Mouse (Mus musculus): ENCODE data around the gene Rab1b. TPM values are rescaled to one million over a fixed set of nuclear protein-coding genes. Genes with fewer than 3 reads are reported as not detected.
"Not testable (repeated sequence)": the region's sequence is repeated elsewhere in the genome, so short reads cannot be mapped to it uniquely, and the experiment has no call there.

Rab1b gene
- polyA plus RNA-seq, 1 experiment, result 208 TPM

DNA sequence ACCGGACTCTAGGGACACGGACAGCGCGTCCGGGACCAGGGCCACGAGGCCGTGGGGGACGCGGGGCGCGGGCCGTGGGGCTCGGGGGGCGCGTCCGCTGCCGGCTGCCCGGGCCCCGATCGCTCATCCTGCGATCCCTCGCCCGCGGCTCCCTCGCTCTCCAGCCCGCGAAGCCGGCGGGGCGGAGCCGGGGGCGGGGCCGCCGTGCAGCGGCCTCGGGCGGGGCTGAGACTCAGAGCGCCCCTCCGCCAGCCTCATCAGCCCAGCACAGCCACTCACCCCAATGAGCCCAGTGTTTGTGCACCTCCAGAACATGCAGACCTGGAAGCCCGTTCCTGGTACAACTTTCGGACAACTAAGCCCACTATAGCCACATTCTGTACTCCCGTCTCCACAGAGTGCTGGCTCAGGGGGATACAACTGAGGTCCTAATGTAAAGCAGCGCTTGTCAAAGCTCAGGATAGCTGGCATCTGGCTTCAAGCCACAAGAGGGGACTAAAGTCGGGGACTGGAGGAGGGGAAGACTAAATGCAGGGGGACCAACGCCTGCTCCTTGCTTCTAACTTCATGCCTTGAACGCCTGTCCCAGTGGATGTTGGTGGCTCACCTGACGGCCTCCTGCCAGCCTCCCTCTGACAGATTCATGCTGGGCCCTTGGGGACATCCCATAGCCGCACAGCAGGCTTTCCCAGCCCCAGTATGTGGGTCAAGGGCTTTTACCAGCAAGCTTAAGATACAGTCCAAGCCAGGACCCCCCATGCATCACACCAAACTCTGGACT is 8.3 kb downstream of the Rab1b start, which contains the start of gene Cnih2:
Gene Cnih2, minus strand, starts transcription at position 159 of the 781 bp plus-strand sequence.
- peak in 1 of 2 experiments; percentile 75 for DNase-seq (ENCODE audit: extremely low spot score in 1 of 2, low spot score in 1 of 2)

DNA sequence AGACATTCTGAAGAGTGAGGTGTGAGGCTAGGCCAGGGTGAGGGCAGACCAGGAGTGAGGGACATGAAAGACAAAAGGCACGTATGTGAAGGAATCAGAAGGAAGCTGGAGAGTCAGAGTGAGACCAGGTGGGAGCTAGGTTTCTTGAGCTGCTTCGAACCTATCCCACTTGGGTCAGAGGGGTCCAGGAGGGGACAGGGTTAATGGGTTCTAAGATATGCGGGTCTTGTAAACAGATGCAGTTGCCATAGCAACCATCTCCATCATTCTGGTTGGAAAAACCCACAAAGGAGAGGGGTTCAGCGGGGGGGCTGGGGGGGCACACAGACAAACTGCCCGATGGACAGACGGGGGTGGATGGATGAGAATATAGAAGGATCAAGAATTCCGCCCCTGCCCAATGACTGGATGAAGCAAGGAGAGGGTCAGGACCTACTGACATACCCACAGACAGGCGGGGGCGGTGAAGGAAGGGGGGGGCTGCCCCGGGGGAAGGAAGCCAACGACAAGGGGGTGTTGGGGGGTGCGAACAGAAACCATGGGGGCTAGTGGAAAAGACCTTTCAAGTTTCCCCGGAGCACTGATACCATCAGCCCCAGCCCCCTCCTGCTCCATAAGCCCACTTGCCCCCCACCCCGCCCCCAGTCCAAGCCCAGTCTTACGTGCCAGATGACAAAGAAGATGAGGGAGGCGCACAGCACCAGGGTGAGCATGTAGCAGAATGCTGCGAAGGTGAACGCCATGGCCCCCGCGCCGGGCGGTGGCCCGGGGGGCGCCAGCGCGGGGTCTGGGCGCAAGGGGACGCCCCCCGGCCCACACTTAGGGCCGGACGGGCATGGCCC is 9.1 kb downstream of the Rab1b start:
- no peak for DNase-seq (ENCODE audit: extremely low spot score in 1 of 2, low spot score in 1 of 2)

DNA sequence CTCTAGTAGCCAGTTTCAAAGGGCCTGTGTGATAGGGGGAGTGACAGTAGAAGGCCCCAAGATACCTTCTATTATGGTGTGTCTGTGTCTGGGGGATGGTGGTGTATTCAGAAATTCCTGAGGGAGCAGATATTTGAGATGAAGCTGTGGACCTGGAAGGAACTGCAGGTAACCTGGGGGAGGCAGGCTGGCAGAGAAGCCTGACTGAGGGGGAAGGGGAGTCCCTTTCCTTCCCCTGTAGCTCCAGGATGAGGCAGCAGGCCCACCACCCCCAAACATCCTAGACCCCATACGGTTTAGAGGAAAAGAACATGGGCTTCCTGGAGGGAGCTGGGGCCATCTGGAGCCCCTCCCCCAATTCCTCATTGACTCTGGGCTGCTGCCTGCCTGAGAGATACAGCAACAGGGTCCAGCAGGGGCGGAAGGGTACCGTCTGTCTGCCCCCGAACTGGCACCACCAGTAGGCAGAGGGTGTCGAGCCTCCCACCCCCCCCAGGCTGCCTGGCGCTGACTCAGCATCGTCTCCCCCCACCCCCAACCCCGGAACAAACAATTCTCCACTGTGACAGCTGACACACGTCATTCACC is 10.9 kb downstream of the Rab1b start:
- no peak for DNase-seq (ENCODE audit: extremely low spot score in 1 of 2, low spot score in 1 of 2)

DNA sequence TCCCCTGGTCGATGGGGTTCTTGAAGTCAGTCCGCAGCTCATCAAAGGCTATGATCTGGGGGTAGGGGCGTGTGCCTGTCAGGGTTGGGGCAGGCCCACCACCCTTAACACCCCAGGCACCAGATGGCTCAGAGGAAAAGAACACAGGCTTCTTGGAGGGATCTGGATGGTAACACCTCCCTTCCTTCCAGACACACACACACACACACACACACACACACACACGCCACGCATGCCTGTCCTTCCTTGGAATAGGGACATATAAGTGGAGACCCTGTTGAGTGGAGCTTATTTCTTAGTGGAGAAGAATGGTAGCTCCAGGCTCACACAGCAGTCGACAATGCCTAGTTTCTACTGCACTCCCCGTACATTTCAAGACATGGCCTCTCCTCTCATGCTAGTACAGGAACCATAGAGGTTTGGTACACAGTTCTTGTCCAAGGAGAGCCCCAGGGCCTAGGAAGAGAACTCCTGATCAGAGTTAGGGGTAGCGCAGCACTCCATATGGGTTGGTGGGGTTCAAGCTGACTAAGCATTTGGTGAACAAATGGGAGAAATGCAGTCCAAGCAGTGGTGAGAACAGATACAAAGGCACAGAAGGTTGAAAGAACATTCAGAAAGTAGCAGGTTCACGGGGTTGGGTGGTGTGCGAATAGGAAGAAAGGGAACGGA is 12.0 kb downstream of the Rab1b start:
- DNase-seq (ENCODE audit: extremely low spot score in 1 of 2, low spot score in 1 of 2), result no peak

DNA sequence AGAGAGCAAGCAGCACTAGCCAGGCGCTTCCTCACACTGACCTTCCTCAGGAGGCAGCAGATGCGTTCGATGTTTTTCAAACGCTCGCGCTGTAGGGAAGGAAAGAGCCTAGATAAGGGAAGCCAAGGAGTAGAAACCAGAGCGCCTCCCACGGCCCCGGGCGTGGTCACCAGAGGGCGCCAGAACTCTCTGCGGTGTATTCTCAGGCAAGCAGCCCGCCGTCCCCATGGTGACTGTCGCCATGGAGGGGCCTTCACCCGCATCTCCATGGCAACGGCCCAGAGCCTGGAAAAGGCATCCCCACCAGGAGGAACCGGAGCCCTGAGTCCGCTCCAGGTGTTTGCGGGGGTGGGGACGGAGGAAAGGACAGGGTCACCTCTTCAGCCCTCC is 12.6 kb downstream of the Rab1b start:
- DNase-seq (ENCODE audit: extremely low spot score in 1 of 2, low spot score in 1 of 2), result peak; percentile 97 to 99

DNA sequence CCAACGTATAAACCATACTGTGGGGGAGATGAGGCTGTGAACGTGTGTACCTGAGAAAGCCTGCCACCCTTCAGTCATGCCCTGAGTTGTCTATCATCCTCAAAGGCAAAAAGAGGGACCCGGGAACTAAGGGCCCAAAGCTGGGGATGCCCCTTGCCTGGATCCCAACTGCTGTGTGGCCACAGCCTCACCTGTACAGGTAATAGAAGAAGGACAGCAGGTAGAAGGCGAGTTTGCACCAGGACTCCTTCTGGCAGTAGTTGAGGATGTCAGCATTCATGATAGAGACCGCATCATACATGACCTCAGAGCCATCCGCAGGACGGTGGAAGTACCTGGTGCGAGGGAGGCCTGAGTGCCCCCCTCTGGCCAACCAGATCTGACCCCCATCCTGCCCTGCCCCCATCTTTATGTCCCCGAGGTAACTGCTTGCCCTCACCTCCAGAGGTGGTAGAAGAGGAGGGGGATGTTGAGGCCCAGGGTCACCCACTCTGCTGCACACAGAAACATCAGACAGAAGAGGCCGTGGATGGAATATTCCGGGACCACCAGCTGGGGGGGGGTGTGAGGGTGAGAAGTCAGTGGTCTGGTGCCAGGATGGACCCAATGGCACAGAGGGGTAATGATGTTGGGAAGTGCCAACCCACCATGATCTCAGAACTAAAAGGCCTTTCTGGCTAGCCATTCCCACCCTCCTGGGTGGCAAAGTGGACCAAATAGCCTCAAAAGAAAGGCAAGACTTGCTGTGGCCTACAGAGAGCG is 13.2 kb downstream of the Rab1b start:
- DNase-seq (ENCODE audit: extremely low spot score in 1 of 2, low spot score in 1 of 2), result no peak

DNA sequence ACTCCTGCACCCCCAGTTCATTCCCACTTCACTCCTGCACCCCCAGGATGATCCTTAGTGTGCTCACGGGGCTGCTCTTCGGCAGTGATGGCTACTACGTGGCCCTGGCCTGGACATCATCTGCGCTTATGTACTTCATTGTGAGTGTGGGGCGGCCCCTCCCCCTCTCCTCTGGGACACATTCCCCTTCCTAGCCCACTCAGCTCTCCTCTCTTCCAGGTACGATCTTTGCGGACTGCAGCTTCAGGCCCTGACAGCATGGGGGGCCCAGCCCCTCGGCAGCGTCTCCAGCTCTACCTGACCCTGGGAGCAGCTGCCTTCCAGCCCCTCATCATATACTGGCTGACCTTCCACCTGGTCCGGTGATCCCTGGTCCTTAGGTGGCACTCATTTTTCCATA is 14.8 kb downstream of the Rab1b start:
- DNase-seq (ENCODE audit: extremely low spot score in 1 of 2, low spot score in 1 of 2), result no peak

DNA sequence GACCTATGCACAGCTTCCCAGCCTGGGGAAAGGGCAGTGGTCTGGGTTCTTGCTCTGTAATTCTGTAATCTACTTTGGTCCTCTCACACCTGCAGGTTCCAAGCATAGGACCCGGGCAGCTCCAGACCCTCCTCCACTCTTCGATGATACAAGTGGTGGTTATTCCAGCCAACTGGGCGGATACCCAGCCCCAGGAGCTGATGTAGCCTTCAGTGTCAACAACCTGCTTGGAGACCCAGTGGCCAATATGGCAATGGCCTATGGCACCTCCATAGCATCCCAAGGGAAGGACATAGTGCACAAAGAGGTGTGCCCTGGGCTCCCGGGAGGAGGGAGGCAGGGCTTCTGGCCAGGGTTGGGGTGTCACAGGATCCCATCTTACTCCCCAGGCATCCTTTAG is 17.5 kb downstream of the Rab1b start:
- DNase-seq (ENCODE audit: extremely low spot score in 1 of 2, low spot score in 1 of 2), result no peak

DNA sequence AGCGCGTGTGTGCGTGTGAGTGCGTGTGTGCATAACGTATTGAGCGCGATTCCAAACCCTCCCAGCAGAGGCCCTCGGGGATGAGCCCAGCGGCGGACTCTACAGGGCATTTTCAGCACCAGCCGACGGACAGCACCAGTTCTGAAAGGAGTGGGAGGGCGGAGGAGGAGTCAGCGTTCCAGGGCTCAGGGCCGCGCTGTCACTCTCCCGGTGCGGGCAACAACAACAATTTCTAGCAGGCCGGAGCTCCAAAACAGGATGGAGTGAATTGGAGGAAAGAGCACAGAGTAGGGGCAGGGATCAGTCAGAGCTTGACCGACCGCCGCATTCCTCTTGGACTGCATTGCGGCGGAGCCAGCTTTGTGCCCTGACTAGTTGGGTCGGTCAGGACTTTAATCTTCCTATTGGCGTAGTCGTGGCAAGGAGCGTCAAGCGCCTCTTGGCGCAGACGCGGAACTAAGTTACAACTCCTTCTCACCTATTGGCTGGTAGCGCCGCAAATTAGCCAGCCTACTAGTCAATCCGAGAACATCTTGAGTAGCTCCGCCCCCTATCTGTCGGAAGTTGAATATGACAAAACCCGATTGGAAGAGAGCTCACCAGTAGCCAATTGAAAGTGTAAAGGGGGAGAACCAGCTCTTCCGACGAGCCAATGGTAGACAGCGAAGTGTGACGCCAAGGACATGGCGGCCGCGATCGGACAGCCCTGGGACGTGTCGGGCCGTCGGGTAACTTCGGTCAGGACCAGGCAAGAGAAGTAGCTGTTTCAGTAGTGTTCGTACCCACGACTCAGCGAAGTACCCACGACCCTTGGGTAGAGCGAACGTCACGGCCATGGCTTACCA is 18.8 kb downstream of the Rab1b start, which contains the start of gene Yif1a:
Gene Yif1a, plus strand, starts transcription at position 655 of the 845 bp plus-strand sequence.
- DNase-seq (ENCODE audit: extremely low spot score in 1 of 2, low spot score in 1 of 2), result peak; percentile 98 to 99

DNA sequence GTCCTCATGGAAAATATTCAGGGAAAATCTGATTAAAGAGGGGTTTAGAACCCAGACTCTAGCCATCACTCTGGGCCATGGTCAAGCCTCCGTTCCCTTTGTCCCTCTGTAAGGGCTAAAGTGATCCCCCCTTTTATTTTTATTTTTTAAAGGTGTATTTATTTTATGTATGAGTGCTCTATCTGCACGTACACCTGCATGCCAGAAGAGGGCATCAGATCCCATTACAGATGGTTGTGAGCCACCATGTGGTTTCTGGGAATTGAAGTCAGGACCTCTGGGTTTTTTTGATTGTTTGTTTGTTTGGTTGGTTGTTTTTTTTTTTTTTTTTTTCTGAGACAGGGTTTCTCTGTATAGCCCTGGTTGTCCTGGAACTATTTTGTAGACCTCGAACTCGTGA is 20.3 kb downstream of the Rab1b start:
- not testable (repeated sequence) for DNase-seq (ENCODE audit: extremely low spot score in 1 of 2, low spot score in 1 of 2)

DNA sequence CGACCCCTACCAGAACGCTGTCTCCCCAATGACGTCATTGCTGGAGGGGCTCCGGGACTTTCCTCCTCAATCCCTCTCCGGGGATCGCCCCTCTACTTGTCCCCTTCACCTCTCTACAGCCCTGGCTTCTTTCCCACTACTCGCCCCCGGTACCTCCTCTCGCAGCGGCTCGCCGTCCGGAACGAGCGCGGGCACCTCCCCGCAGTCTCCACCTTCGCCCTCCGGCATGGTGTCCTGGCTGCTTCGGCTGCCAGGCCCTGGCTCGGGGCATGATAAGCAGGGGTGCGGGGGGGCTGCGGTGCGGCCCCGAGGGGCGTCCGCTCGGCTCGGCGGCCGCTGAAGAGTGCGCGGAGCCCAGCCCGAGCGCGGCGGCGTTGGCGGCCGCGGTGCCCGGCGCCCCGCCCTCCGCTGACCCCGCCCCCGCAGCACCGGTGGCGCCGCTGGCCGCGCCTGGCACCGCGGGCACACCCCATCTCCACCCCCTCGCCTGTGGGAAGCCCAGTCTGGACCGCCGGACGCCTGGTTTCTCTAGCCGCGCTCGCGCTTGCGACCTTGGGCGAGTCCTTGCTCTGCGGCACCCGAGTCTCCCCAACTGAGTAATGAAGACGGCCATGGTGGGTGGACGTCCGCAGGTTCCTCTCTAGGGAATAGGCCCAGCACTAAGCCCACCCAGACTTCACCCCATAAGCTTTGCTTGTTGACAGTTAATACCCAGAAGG is 21.6 kb downstream of the Rab1b start, which contains the start of gene Tmem151a:
Gene Tmem151a, minus strand, starts transcription at position 387 of the 719 bp plus-strand sequence.
- no peak for DNase-seq (ENCODE audit: extremely low spot score in 1 of 2, low spot score in 1 of 2)

DNA sequence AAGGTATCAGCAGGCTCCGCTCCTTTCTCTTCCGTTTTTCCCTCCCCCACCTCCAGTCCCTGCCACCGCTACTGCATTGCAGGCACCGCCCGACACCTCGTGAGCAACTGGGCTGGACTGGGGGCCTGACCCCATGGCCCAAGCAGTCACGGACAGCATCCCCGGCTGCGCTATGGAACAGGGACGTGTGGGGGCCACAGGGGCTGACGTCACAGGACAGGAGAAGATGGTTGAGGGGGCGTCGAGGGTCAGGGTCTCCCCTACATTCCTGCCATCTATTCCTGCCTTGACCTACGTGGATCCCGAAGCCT is 22.1 kb downstream of the Rab1b start:
- no peak for DNase-seq (ENCODE audit: extremely low spot score in 1 of 2, low spot score in 1 of 2)

DNA sequence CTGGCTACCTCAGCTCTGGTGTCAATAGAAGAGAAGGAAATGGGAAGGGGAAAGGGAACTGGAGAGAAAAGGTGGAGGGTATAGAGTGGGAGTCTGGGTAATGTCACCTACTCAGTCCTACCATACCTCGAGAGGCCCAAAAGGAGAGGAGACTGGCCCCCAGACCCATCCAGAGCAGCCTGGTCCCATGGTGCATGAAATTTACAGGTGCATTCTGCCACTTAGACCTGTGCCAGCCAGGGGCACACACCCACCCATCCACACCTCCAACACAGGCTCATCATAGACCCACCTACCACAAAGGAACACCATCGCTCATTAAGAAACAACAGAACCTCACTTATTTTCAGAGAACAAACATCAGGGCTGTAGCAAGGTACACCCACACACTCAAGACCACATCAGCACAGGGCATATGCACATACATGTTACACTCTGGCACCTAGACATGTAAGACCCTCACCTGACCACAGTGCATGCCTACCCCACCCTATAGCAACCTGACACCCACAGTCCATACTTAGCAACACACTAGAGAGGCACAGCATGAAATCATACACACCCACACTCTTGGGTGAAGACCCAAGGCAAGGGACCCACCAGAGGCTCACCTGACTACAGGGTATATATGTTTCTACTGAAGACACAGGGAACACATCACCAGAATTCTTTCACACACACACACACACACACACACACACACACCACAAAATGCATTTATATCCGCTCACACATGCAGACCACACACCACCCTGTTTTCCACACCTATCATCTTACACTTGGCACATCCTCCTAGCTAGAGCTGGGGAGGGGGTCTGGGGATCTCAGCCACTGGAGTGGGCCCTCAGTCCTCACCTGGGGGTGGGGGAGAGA is 22.7 kb downstream of the Rab1b start:
- DNase-seq (ENCODE audit: extremely low spot score in 1 of 2, low spot score in 1 of 2), result no peak

DNA sequence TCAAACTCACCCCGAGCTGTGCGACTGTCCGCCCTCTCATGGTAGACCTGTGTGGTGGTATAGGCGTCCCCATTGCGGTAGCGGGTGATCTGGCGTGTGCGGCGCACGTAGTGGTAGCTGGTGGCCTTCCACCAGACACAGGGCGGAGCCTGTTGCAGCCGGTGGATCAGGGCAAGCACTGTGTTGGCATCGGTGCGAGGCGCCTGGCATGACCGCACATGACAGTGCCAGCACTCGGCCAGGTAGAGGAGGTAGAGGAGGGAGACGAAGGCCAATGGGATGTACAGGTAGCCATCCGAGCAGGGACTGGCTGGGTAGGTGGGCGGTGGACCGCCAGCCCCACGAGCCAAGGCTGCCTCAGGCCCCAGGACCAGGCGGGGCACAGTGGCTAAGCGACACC is 24.3 kb downstream of the Rab1b start:
- no peak for DNase-seq (ENCODE audit: extremely low spot score in 1 of 2, low spot score in 1 of 2)

DNA sequence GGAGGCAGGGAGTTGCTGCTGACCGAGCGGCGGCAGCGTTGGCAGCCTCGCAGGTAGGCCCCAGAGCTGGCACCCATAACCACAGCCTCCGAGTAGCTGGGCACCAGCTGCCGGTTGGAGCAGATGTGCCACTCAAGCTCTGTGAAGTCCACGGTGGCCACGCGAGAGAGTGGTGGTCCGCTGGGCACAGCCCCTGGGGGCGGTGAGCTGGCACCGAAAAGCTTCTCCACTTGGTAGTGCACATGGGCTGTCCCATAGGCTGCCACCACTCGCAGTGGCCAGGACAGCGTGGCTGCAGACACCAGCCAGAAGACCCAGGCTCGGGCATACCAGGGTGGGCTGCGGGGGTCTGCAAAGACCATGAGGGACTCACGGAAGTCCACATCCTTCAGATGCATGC is 24.9 kb downstream of the Rab1b start:
- DNase-seq (ENCODE audit: extremely low spot score in 1 of 2, low spot score in 1 of 2), result no peak

DNA sequence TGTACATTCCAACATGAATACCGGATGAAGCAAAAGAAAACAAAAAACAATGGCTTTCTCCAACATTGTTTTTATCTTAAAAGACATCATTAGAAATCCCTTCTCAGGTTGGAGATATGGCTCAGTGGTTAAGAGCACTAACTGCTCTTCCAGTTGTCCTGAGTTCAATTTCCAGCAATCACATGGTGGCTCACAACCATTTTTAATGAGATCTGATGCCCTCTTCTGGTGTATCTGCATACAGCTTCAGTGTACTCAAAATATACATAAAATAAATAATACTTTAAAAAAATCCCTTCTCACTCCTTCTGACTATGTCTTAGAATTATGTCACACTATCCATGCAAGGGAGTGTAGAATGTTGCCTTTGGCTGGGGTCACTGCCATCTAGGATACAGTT is 27.6 kb downstream of the Rab1b start:
- no peak for DNase-seq (ENCODE audit: extremely low spot score in 1 of 2, low spot score in 1 of 2)

DNA sequence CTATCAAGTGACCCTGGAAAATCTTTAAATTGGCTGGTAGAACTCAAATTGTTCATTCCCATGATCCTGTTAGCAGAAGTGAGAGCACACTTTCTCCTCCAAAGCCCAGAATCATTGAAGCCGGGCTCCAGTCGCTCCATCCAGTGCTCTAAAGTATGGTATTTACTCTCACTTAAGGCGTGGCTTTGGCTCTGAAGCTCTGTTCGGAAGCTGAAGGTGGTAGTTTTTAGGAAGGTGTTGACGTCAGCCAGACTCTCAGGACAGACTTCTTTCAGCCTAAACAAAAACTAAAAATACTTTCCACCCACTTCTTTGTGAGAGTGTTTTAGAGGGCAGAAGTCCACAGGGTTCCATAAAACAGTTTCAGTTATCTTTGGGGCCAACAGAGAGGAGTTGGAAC is 33.4 kb downstream of the Rab1b start:
- DNase-seq (ENCODE audit: extremely low spot score in 1 of 2, low spot score in 1 of 2), result no peak

DNA sequence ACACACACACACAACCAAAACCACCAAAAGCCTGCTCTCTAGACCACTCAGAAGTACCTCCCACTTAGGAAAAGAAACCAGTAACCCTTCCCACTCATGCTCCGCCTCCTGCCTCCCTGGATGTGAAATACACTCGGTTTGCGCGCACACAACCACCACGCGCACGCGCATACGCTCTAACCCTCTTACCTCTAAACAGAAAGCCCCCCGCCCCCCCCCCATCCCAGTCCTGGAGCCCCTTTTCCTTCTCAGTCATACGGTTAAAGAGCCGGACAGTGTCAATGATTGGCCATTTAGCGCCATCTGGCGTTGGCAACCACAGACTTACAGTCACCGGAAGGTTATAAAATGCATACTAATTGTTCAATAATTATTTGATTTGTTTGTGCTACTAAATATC is 33.8 kb downstream of the Rab1b start:
- DNase-seq (ENCODE audit: extremely low spot score in 1 of 2, low spot score in 1 of 2), result no peak

Data from frontal cortex, adult 2 months (tissue).